Mouse (Mus musculus) frontal cortex, adult 2 months (tissue): ENCODE measurements around the gene Blvra. TPM values are rescaled to one million over a fixed set of nuclear protein-coding genes. Genes with fewer than 3 reads are reported as not detected.
A peak's percentile ranks its signal among the peaks of the same experiment; 100 is the strongest.
"Not testable (repeated sequence)": the region's sequence is repeated elsewhere in the genome, so short reads cannot be mapped to it uniquely, and the experiment has no call there.

Experiments
- DNase-seq, 2 experiments: peaks; one replicate each; pipeline ENCODE4 v3.0.0; 2022; ENCODE audit warnings: low spot score in 1 of 2; ENCODE audit errors: extremely low spot score in 1 of 2
- polyA plus RNA-seq: library from polyadenylated mRNA; depleted of rRNA; stranded (reverse); fragments of >200 nt; gene quantifications from 2 replicates; pipeline ENCODE4 v1.2.3, GENCODE M21; 2012; rRNA removed

Blvra gene
- polyA plus RNA-seq, 1 experiment, result 21.5 TPM

- not testable (repeated sequence) for DNase-seq
Measured at GRCm38 (mm10) chr2:127135255-127135654, 64.8 kb downstream of the Blvra start.

DNA sequence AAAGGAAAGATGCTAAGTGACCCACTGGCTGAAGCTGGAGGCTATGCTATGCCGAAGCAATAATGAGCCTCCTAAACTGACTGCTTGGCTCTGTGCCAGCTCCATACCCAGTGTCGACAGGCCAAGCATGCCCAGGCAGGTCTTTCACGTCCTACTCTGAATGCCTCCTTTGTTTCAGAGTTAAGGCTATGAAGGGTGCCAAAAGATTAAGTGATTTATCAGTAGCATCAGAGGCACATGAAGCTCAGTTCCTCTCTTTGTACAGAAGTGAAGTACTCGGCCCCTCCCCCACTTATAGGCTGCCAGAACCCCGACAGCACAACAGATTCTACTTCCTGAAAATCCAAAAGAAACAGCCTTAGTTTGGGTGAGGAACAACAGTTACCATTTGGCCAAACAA lies 66.5 kb downstream of the Blvra start:
- DNase-seq, result no peak

DNA sequence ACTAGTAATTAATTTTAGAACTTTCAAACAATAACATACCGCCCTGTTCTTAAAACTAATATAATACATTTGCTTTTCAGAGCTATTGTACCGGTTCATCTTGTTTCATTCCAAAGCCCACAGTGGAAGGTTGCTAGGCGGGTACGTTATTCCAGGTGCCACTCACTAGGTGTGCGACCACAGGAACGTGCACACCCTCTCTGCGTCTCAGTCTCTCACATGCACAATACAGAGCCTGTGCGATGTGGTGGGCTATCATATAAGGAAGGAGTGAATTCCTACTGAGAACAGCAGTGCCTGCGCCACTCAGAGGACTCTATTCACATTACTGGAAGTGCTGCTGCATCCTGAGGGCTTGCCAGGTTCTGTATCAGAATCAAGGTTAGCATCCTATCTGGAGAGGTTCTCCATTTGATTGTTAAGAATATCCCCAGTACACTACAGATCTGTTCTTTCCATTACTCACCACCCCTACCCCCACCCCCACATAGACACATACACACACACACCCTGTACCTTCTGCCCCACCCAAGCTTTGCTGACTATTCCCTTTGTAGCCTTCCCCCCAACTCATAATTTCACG lies 67.5 kb downstream of the Blvra start:
- DNase-seq, result no peak

DNA sequence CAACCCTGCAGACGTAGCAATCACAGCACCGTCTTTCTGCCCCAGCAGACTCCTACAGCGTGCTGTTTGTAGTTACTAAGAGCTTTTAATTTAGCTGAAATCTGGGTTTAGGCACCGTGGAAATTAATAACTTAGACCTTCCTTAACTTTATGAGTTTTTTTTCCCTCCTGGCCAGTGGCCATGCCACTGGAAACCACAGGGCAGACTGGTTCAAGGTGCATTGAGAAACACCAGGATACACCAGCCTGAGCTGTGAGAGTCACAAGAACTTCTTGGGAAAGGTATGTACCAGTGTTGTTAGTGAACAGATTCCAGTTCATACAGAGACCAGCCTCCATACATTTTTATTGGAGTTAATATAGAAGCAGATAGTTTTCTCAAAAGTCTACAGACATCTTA lies 68.0 kb downstream of the Blvra start:
- DNase-seq, result no peak

- DNase-seq, result no peak
Measured at GRCm38 (mm10) chr2:127139094-127139493, 68.6 kb downstream of the Blvra start.

DNA sequence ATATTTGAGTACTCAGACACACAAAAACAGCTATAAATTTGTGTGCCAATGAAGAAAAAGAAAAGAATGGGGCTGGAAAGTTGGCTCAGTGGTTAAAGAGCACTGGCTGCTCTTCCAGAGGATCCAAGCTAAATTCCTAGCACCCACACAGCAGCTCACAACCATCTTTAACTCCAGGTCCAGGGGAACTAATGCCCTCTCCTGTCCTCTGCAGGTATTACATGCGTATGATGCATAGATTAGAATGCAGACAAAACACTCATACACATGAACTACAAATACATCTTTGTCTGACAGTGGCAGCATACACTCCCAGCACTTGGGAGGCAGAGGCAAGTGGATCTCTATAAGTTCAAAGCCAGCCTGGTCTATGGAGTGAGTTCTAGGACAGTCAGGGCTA lies 69.1 kb downstream of the Blvra start:
- DNase-seq, result no peak

- peak in 1 of 2 experiments; percentile 43 for DNase-seq
Measured at GRCm38 (mm10) chr2:127140011-127140410, 69.5 kb downstream of the Blvra start.

DNA sequence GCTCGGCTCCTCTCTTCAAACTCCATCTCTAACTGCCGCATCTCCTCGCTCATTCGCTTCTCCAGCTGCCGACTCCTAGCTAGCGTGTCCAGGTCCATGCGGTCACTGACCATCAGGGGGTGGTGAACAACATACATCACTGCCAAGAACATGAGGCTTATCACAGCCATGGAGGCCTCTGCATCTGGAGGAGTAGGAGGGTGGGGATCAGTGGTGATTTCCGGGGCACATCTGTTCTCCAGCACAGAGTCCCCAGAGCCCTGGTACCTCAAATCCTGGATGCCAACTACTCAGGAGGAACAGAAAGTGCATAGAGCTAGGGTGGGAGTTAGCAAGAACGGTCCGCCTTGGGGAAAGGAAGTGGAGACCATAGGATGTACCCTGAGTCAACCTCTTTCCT lies 71.6 kb downstream of the Blvra start:
- no peak for DNase-seq

- DNase-seq, result no peak
Measured at GRCm38 (mm10) chr2:127142577-127143157, 72.2 kb downstream of the Blvra start.

- DNase-seq, result peak in 1 of 2 experiments; percentile 33
Measured at GRCm38 (mm10) chr2:127143158-127144063, 72.9 kb downstream of the Blvra start, which contains the start of gene Itpripl1. Gene Itpripl1, minus strand, starts transcription at chr2:127143442.

DNA sequence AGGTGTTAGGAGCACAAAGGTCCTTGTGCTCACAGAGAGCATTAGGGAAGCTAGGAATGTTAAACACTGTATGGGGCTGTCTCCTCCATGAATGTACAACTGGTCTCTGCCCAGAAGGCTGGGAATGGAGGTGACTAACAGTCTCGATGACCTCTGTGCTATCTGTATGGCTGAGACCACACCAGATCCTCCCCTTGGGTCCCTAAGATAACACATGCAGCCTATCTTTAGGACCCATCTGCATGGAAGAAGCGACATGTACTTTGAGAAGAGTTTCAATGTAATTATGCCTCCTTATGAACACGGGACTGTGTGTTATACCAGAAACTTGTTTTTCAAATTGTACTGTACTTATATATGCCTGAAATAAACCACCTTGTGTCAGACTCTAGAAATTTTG lies 75.2 kb downstream of the Blvra start:
- no peak for DNase-seq

Other genes starting within 250 kb of the Blvra start
- gene Trpm7, start 194.4 kb upstream of the Blvra start, polyA plus RNA-seq, result 30.4 and 41.2 TPM in 2 replicates
- gene Sppl2a, start 137.4 kb upstream of the Blvra start, polyA plus RNA-seq, result 20.8 and 25.0 TPM in 2 replicates
- gene Ap4e1, start 61.9 kb upstream of the Blvra start, polyA plus RNA-seq, result 8.7 and 9.9 TPM in 2 replicates
- gene Ncaph, start 63.3 kb downstream of the Blvra start, polyA plus RNA-seq, result 1.6 and 2.4 TPM in 2 replicates
- gene Itpripl1, start 72.8 kb downstream of the Blvra start, polyA plus RNA-seq, result 1.4 and 1.7 TPM in 2 replicates
- 1.2 and 1.6 TPM in 2 replicates for gene 1810024B03Rik, start 137.6 kb downstream of the Blvra start, polyA plus RNA-seq
- gene Snrnp200, start 137.7 kb downstream of the Blvra start, polyA plus RNA-seq, result 60.4 and 65.7 TPM in 2 replicates
- 74.1 and 75.3 TPM in 2 replicates for gene Ciao1, start 177.2 kb downstream of the Blvra start, polyA plus RNA-seq
- 58.6 and 66.5 TPM in 2 replicates for gene Tmem127, start 177.2 kb downstream of the Blvra start, polyA plus RNA-seq
- gene Stard7, start 199.6 kb downstream of the Blvra start, polyA plus RNA-seq, result 89.9 and 98.4 TPM in 2 replicates